Mouse (Mus musculus) ES-E14 (cell line): ENCODE results near the gene Psg17. TPM values are rescaled to one million over a fixed set of nuclear protein-coding genes. Genes with fewer than 3 reads are reported as not detected.

Source experiments
- DNase-seq: peaks from one replicate; pipeline ENCODE4 v3.0.0-alpha.2; 2013; ENCODE audit warnings: low read depth, low spot score
- H3K27ac ChIP-seq: 2 replicates; pipeline ENCODE4 v1.5.1; 2012; ENCODE audit warnings: low read depth, mild to moderate bottlenecking, low read length, moderate library complexity, mixed read lengths; ENCODE audit not compliant: poor library complexity, insufficient read depth, severe bottlenecking
- H3K36me3 ChIP-seq: 2 replicates; pipeline ENCODE4 v1.6.1; 2012; ENCODE audit warnings: mild to moderate bottlenecking, low read length, moderate library complexity, mixed read lengths; ENCODE audit not compliant: control insufficient read depth, poor library complexity, insufficient read depth, severe bottlenecking
- H3K4me1 ChIP-seq, 2 experiments: fragments of 150-350 bp in 1 of 2; sonication (generic) in 1 of 2; 2 replicates each; pipeline ENCODE4 v1.6.1; 2012; ENCODE audit warnings: low read length in 2 of 2, mild to moderate bottlenecking in 1 of 2, mixed read lengths in 1 of 2; ENCODE audit not compliant: control insufficient read depth in 2 of 2, insufficient read depth in 2 of 2, poor library complexity in 1 of 2
- H3K4me3 ChIP-seq, 2 experiments: fragments of 150-350 bp in 1 of 2; sonication (generic) in 1 of 2; 2 replicates each; pipeline ENCODE4 v1.5.1; 2012; ENCODE audit warnings: low read length in 2 of 2, low read depth in 1 of 2, mild to moderate bottlenecking in 1 of 2, mixed read lengths in 1 of 2; ENCODE audit not compliant: insufficient read depth in 1 of 2, poor library complexity in 1 of 2, severe bottlenecking in 1 of 2
- H3K9ac ChIP-seq: 2 replicates; pipeline ENCODE4 v1.6.1; 2012; ENCODE audit warnings: low read depth, mild to moderate bottlenecking, low read length, mixed read lengths; ENCODE audit not compliant: poor library complexity, insufficient read depth, severe bottlenecking
- H3K9me3 ChIP-seq: fragments of 150-350 bp; sonication (generic); 2 replicates; pipeline ENCODE4 v1.6.1; 2012; ENCODE audit warnings: low read depth, mild to moderate bottlenecking, low read length; ENCODE audit not compliant: control insufficient read depth, insufficient read depth
- CHD2 ChIP-seq: IDR thresholded peaks from 2 replicates; pipeline ENCODE4 v1.6.1; 2014; ENCODE audit warnings: mild to moderate bottlenecking, low read depth, low read length, inconsistent platforms
- HCFC1 ChIP-seq: IDR thresholded peaks from 2 replicates; pipeline ENCODE4 v1.6.1; 2012; ENCODE audit warnings: low read length, inconsistent platforms, borderline replicate concordance; ENCODE audit not compliant: insufficient read depth
- MAFK ChIP-seq: IDR thresholded peaks from 2 replicates; pipeline ENCODE4 v1.6.1; 2014; ENCODE audit warnings: mild to moderate bottlenecking, low read depth, low read length, inconsistent platforms; ENCODE audit not compliant: insufficient read depth
- ZC3H11A ChIP-seq: IDR thresholded peaks from 2 replicates; pipeline ENCODE4 v1.6.1; 2012; ENCODE audit warnings: low read depth, mild to moderate bottlenecking, inconsistent platforms, low read length, borderline replicate concordance
- ZNF384 ChIP-seq: IDR thresholded peaks from 2 replicates; pipeline ENCODE4 v1.6.1; 2012; ENCODE audit warnings: low read depth, low read length, inconsistent platforms
- in situ Hi-C, 2 experiments: fragments of 600-800 bp; cut with MboI; formaldehyde crosslinking; loops; one replicate each; pipeline ENCODE4 v1.15.1; 2025; ENCODE audit warnings: low sequenced_read_pairs in 2 of 2, inconsistent platforms in 1 of 2; ENCODE audit not compliant: unreplicated experiment in 2 of 2
- total RNA-seq: library from RNA; depleted of rRNA; stranded (reverse); fragments of 300-350 nt; gene quantifications from 2 replicates; pipeline ENCODE4 v1.2.3, GENCODE M21; 2012

Gene Psg17
- total RNA-seq, 1 experiment = not detected

DNA sequence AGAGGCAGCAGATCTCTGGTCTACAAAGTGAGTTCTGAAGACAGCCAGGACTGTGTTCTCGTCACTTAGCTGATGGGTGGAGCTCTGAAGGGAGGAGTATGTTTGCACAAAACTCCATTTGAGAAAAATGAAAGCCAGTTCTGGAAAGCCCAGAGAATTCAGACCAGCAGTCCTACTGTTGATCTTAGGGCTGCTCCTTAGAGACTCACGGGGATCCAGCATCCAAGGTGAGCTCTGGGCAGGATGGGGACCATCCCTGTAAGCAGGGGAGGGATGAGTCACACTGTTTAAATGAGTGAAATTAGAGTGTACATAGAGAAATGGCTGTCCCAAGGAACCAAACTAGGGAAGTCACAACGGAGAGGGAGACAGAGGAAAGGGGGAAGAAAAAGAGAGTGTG, 18.5 kb upstream of the Psg17 start, which contains the start of gene Mill2:
Gene Mill2 (plus strand): TSS at position 102 of the 400 bp plus-strand sequence.
- DNase-seq = no peak
- H3K9me3 ChIP-seq = no peaks in the 10 kb centered on the region
- peak within 1 kb of the TSS; percentile 71 for H3K27ac ChIP-seq
- in situ Hi-C loops = no loop called here
- no peak for TF ChIP-seq MAFK
- TF ChIP-seq ZNF384 = no peak
- no peak for TF ChIP-seq CHD2
- TF ChIP-seq HCFC1 = no peak
- TF ChIP-seq ZC3H11A = no peak
- H3K4me1 ChIP-seq = peaks cover 1 to 10% of the 10 kb centered on the region in 2 experiments; a peak in 3 of 4 replicates
- no peaks in the 10 kb centered on the region for H3K36me3 ChIP-seq
- peak within 1 kb of the TSS; percentile 5 to 53 for H3K4me3 ChIP-seq
- H3K9ac ChIP-seq = peak within 1 kb of the TSS; percentile 38; the same call in 1 of the 2 replicates

DNA sequence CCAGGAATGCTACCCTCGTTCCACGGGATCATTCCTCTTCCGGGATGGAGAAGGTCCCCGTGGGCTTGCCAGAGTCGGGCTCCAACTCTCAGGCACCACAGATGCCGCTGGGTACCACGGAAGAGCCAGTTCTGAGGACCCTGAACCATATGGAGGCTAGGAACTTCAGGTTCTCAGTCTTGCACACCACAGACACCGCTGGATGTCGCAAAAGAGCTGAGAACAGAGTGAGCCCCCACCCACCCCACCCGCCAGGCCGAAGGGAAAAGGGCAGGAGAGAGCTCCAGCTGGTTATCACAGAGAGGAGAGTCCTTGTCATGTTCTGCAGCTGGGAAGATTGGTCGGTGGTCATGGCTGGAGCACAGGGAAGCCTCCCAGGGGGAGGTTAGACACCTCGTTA, 10.9 kb upstream of the Psg17 start:
- DNase-seq = no peak
- in situ Hi-C loops = no loop called here
- H3K27ac ChIP-seq = no peak overlapping the region
- H3K4me3 ChIP-seq = no peak overlapping the region
- H3K9ac ChIP-seq = no peak overlapping the region
- no peaks in the 10 kb centered on the region for H3K36me3 ChIP-seq
- TF ChIP-seq MAFK = no peak
- TF ChIP-seq HCFC1 = no peak
- no peak for TF ChIP-seq ZNF384
- no peak for TF ChIP-seq ZC3H11A
- no peak for TF ChIP-seq CHD2
- H3K9me3 ChIP-seq = no peaks in the 10 kb centered on the region
- peaks cover 0 to 2% of the 10 kb centered on the region in 2 experiments; a peak in 1 of 4 replicates for H3K4me1 ChIP-seq

DNA sequence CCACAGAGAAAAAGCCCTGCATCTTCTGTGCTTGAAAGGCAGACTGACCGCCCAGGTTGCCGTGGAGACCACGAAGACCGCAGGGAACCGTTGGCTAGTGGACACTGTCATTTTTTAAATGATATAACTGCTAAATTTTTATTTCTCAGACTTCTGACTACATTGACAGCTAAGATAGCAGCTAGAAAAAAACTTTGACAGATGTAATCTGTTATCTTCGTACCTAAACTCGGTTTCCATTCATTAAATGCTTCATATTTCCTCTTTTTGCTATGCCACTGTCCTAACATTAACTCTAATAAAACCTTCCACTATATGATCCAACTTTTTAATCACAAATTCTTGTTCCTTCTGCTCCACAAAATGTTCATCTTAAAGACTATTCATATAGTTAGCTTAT, 8.1 kb upstream of the Psg17 start:
- no peak for DNase-seq
- TF ChIP-seq ZNF384 = no peak
- TF ChIP-seq MAFK = no peak
- no peak for TF ChIP-seq CHD2
- TF ChIP-seq ZC3H11A = no peak
- no peak for TF ChIP-seq HCFC1

DNA sequence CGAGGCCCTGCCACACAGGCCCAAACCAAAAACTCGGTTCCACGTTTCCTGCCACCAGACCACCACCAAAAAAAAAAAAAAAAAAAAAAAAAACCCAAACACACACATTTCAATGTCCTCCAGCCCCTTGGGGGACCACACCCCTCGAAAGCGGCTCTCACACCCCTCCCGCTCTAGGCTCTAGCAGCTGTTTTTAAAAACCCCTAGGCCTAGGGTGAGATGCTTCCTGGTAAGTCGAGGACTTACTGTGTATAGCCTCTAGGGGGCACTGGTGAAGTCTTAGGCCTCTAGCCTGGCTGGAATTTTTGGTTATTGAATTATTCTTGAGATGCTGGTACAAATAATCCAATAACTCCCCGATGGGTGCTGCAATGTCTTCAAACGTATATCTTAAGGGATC, 7.2 kb upstream of the Psg17 start:
- in situ Hi-C loops = no loop called here
- TF ChIP-seq MAFK = no peak
- TF ChIP-seq ZC3H11A = no peak
- TF ChIP-seq ZNF384 = peak; percentile 96
- TF ChIP-seq HCFC1 = no peak
- no peak for TF ChIP-seq CHD2
- peaks cover 0 to 2% of the 10 kb centered on the region in 2 experiments; a peak in 1 of 4 replicates for H3K4me1 ChIP-seq
- peak overlapping the region in 1 of 2 experiments; percentile 19; a peak in 2 of 4 replicates for H3K4me3 ChIP-seq
- peak; percentile 29 for DNase-seq
- H3K36me3 ChIP-seq = no peaks in the 10 kb centered on the region
- peak overlapping the region; percentile 34; the same call in 1 of the 2 replicates for H3K9ac ChIP-seq
- H3K9me3 ChIP-seq = no peaks in the 10 kb centered on the region
- no peak overlapping the region for H3K27ac ChIP-seq

More for the DNA sequence above, 8.1 kb upstream of the Psg17 start:
- Histone ChIP-seq H3K4me3 (no peak overlapping the region), H3K9me3 (no peaks in the 10 kb centered on the region), H3K27ac (no peak overlapping the region), H3K36me3 (no peaks in the 10 kb centered on the region), H3K4me1 (peaks cover 0 to 2% of the 10 kb centered on the region in 2 experiments; a peak in 1 of 4 replicates), H3K9ac (no peak overlapping the region)
- in situ Hi-C loops = no loop called here
